Mouse (Mus musculus) limb, embryonic 10.5 days (tissue): ENCODE results near the gene Cs. TPM values are rescaled to one million over a fixed set of nuclear protein-coding genes. Genes with fewer than 3 reads are reported as not detected.
"Not testable (repeated sequence)": the region's sequence is repeated elsewhere in the genome, so short reads cannot be mapped to it uniquely, and the experiment has no call there.

ENCODE experiments used
- DNase-seq: peaks from one replicate; pipeline ENCODE4 v3.0.0-alpha.2; 2017; ENCODE audit warnings: low spot score
- H3K27ac ChIP-seq: fragments of 300-500 bp; sonication (generic); 2 replicates; pipeline ENCODE4 v1.5.1; 2016; ENCODE audit warnings: mild to moderate bottlenecking
- H3K27me3 ChIP-seq: fragments of 300-500 bp; sonication (generic); 2 replicates; pipeline ENCODE4 v1.6.1; 2016; ENCODE audit warnings: low read depth, mild to moderate bottlenecking; ENCODE audit not compliant: poor library complexity, severe bottlenecking
- H3K36me3 ChIP-seq: fragments of 300-500 bp; sonication (generic); 2 replicates; pipeline ENCODE4 v1.6.1; 2016; ENCODE audit warnings: mild to moderate bottlenecking, moderate library complexity
- H3K4me1 ChIP-seq: fragments of 300-500 bp; sonication (generic); 2 replicates; pipeline ENCODE4 v1.6.1; 2016
- H3K4me3 ChIP-seq: fragments of 300-500 bp; sonication (generic); 2 replicates; pipeline ENCODE4 v1.5.1; 2016; ENCODE audit warnings: mild to moderate bottlenecking, moderate library complexity
- H3K9me3 ChIP-seq: fragments of 300-500 bp; sonication (generic); replicated peaks from 2 replicates; pipeline ENCODE4 v1.6.1; 2016; ENCODE audit warnings: mild to moderate bottlenecking
- WGBS: fragments of 180-500 bp; shearing (Covaris S2); methylation state at CpG from one replicate; pipeline ENCODE4 v1.1.7; 2016; 5-methylcytosine and 5-hydroxymethylcytosine counted together
- polyA plus RNA-seq: library from polyadenylated mRNA; unstranded; fragments of >200 nt; fragmentation: Nextera tagmentation; extraction: Ambion mirVana; gene quantifications from 2 replicates; pipeline ENCODE4 v1.2.1, GENCODE M21; 2016

The Cs gene
- polyA plus RNA-seq: 248 and 251 TPM in 2 replicates

GRCm38 (mm10) chr10:128337306-128338181, at the start of gene Cs:
TSS of gene Cs (plus strand) at chr10:128337734.
- Histone ChIP-seq H3K27ac (peak within 1 kb of the TSS; percentile 90), H3K9me3 (no peaks in the 10 kb centered on the region), H3K4me1 (peaks cover 22% of the 10 kb centered on the region), H3K36me3 (peaks cover 28% of the 10 kb centered on the region), H3K4me3 (peak within 1 kb of the TSS; percentile 96), H3K27me3 (no peaks in the 10 kb centered on the region)
- peak; percentile 97 for DNase-seq
- 2% methylated on average over 61 of the region's 61 CpGs for WGBS

GRCm38 (mm10) chr10:128290594-128290993, 46.9 kb upstream of the Cs start:
- H3K4me1 ChIP-seq: not testable (repeated sequence)
- WGBS: 75% methylated on average over 1 of the region's 1 CpGs
- peaks cover 31% of the 10 kb centered on the region for H3K36me3 ChIP-seq

GRCm38 (mm10) chr10:128296370-128297090, 41.0 kb upstream of the Cs start:
- Histone ChIP-seq H3K36me3 (peaks cover 10% of the 10 kb centered on the region), H3K27ac (no peak overlapping the region), H3K4me1 (no peaks in the 10 kb centered on the region), H3K4me3 (no peak overlapping the region), H3K27me3 (no peaks in the 10 kb centered on the region), H3K9me3 (no peaks in the 10 kb centered on the region)
- no peak for DNase-seq
- 82% methylated on average over 13 of the region's 13 CpGs for WGBS

More at GRCm38 (mm10) chr10:128290594-128290993, 46.9 kb upstream of the Cs start:
- not testable (repeated sequence) for DNase-seq, H3K27me3 ChIP-seq, H3K27ac ChIP-seq, H3K9me3 ChIP-seq, H3K4me3 ChIP-seq

GRCm38 (mm10) chr10:128297221-128297620, 40.3 kb upstream of the Cs start:
- Histone ChIP-seq H3K9me3 (no peaks in the 10 kb centered on the region), H3K27me3 (no peaks in the 10 kb centered on the region), H3K27ac (no peak overlapping the region), H3K4me3 (no peak overlapping the region), H3K36me3 (peaks cover 4% of the 10 kb centered on the region), H3K4me1 (peaks cover 2% of the 10 kb centered on the region)
- 87% methylated on average over 4 of the region's 4 CpGs for WGBS
- no peak for DNase-seq

- DNase-seq: no peak
- peaks cover 6% of the 10 kb centered on the region for H3K4me1 ChIP-seq
- no peak overlapping the region for H3K4me3 ChIP-seq
- WGBS: 85% methylated on average over 11 of the region's 11 CpGs
- no peaks in the 10 kb centered on the region for H3K9me3 ChIP-seq
- no peaks in the 10 kb centered on the region for H3K27me3 ChIP-seq
- no peak overlapping the region for H3K27ac ChIP-seq
- 0 out of 2 replicates have a peak, but pooled peaks cover under 1% of the 10 kb centered on the region for H3K36me3 ChIP-seq
Observed at GRCm38 (mm10) chr10:128297622-128298021, 39.9 kb upstream of the Cs start.

GRCm38 (mm10) chr10:128298243-128298642, 39.3 kb upstream of the Cs start:
- Histone ChIP-seq H3K27ac (no peak overlapping the region), H3K4me1 (peaks cover 6% of the 10 kb centered on the region), H3K4me3 (no peak overlapping the region), H3K36me3 (no peaks in the 10 kb centered on the region), H3K27me3 (no peaks in the 10 kb centered on the region), H3K9me3 (no peaks in the 10 kb centered on the region)
- 86% methylated on average over 6 of the region's 6 CpGs for WGBS
- no peak for DNase-seq

GRCm38 (mm10) chr10:128298702-128299171, 38.8 kb upstream of the Cs start, which contains the start of gene Il23a:
TSS of gene Il23a (minus strand) at chr10:128298752.
- Histone ChIP-seq H3K27ac (no peak within 1 kb of the TSS), H3K36me3 (no peaks in the 10 kb centered on the region), H3K4me3 (no peak within 1 kb of the TSS), H3K27me3 (no peaks in the 10 kb centered on the region), H3K9me3 (no peaks in the 10 kb centered on the region), H3K4me1 (peaks cover 8% of the 10 kb centered on the region)
- no peak for DNase-seq
- 85% methylated on average over 11 of the region's 11 CpGs for WGBS

GRCm38 (mm10) chr10:128302357-128302756, 35.2 kb upstream of the Cs start:
- no peaks in the 10 kb centered on the region for H3K9me3 ChIP-seq
- H3K27me3 ChIP-seq: no peaks in the 10 kb centered on the region
- 47% methylated on average over 3 of the region's 3 CpGs for WGBS
- H3K36me3 ChIP-seq: peaks cover 10% of the 10 kb centered on the region
- peak overlapping the region; percentile 94 for H3K27ac ChIP-seq
- H3K4me1 ChIP-seq: peaks cover 17% of the 10 kb centered on the region
- H3K4me3 ChIP-seq: peak overlapping the region; percentile 66
- DNase-seq: no peak

GRCm38 (mm10) chr10:128302785-128303125, 34.8 kb upstream of the Cs start:
- WGBS: 1% methylated on average over 9 of the region's 9 CpGs
- DNase-seq: no peak
- no peaks in the 10 kb centered on the region for H3K27me3 ChIP-seq
- peaks cover 10% of the 10 kb centered on the region for H3K36me3 ChIP-seq
- no peaks in the 10 kb centered on the region for H3K9me3 ChIP-seq
- H3K4me1 ChIP-seq: peaks cover 17% of the 10 kb centered on the region
- peak overlapping the region; percentile 66 for H3K4me3 ChIP-seq
- H3K27ac ChIP-seq: peak overlapping the region; percentile 94

- H3K4me1 ChIP-seq: peaks cover 17% of the 10 kb centered on the region
- 1% methylated on average over 37 of the region's 37 CpGs for WGBS
- H3K9me3 ChIP-seq: no peaks in the 10 kb centered on the region
- DNase-seq: peak; percentile 99
- H3K27me3 ChIP-seq: no peaks in the 10 kb centered on the region
- H3K4me3 ChIP-seq: peak within 1 kb of the TSS; percentile 66
- peak within 1 kb of the TSS; percentile 94 for H3K27ac ChIP-seq
- peaks cover 16% of the 10 kb centered on the region for H3K36me3 ChIP-seq
Observed at GRCm38 (mm10) chr10:128303126-128304021, 34.2 kb upstream of the Cs start, which contains the start of gene Pan2. TSS of gene Pan2 (plus strand) at chr10:128303335.

- no peaks in the 10 kb centered on the region for H3K9me3 ChIP-seq
- H3K4me1 ChIP-seq: no peaks in the 10 kb centered on the region
- WGBS: 94% methylated on average over 7 of the region's 7 CpGs
- H3K27ac ChIP-seq: no peak overlapping the region
- H3K4me3 ChIP-seq: no peak overlapping the region
- H3K27me3 ChIP-seq: no peaks in the 10 kb centered on the region
- peaks cover 75% of the 10 kb centered on the region for H3K36me3 ChIP-seq
- no peak for DNase-seq
Observed at GRCm38 (mm10) chr10:128309654-128310053, 27.9 kb upstream of the Cs start.

- Histone ChIP-seq H3K27me3 (no peaks in the 10 kb centered on the region), H3K4me3 (no peak overlapping the region), H3K4me1 (no peaks in the 10 kb centered on the region), H3K9me3 (no peaks in the 10 kb centered on the region), H3K36me3 (peaks cover 80% of the 10 kb centered on the region), H3K27ac (no peak overlapping the region)
- WGBS: 92% methylated on average over 11 of the region's 11 CpGs
- no peak for DNase-seq
Observed at GRCm38 (mm10) chr10:128310177-128310576, 27.4 kb upstream of the Cs start.
